Mouse (Mus musculus) myocyte (in vitro differentiated cells): ENCODE results near the gene Rnf181.

Experiments
- E2F4 ChIP-seq: IDR thresholded peaks from one replicate; pipeline ENCODE4 v1.6.1; 2011; ENCODE audit warnings: mild to moderate bottlenecking, control low read depth, moderate library complexity; ENCODE audit not compliant: insufficient read depth
- MAX ChIP-seq: IDR thresholded peaks from one replicate; pipeline ENCODE4 v1.6.1; 2011; ENCODE audit warnings: low read depth, mild to moderate bottlenecking, control low read depth
- MYOD1 ChIP-seq, 3 experiments: IDR thresholded peaks; one replicate each; pipeline ENCODE4 v1.6.1; 2011; ENCODE audit warnings: control low read depth in 2 of 3, low read depth in 2 of 3, mild to moderate bottlenecking in 2 of 3, moderate library complexity in 1 of 3; ENCODE audit not compliant: insufficient read length in 2 of 3, control insufficient read depth in 1 of 3
- MYOG ChIP-seq, 3 experiments: IDR thresholded peaks; one replicate each; pipeline ENCODE4 v1.6.1; 2011; ENCODE audit warnings: control low read depth in 2 of 3, low read depth in 2 of 3, mild to moderate bottlenecking in 2 of 3; ENCODE audit not compliant: insufficient read length in 2 of 3, control insufficient read depth in 1 of 3, insufficient read depth in 1 of 3
- POLR2A ChIP-seq: IDR thresholded peaks from one replicate; pipeline ENCODE4 v1.6.1; 2011; ENCODE audit warnings: low read depth, mild to moderate bottlenecking, control low read depth, moderate library complexity; ENCODE audit not compliant: insufficient read length
- POLR2AphosphoS2 ChIP-seq: IDR thresholded peaks from one replicate; pipeline ENCODE4 v1.6.1; 2011; ENCODE audit warnings: low read depth, control low read depth; ENCODE audit not compliant: insufficient read length
- REST ChIP-seq: IDR thresholded peaks from one replicate; pipeline ENCODE4 v1.6.1; 2011; ENCODE audit warnings: mild to moderate bottlenecking, control low read depth, moderate library complexity; ENCODE audit not compliant: insufficient read depth, insufficient read length
- TCF12 ChIP-seq: IDR thresholded peaks from one replicate; pipeline ENCODE4 v1.6.1; 2011; ENCODE audit warnings: mild to moderate bottlenecking, control low read depth; ENCODE audit not compliant: poor library complexity, insufficient read depth, severe bottlenecking
- USF1 ChIP-seq: IDR thresholded peaks from one replicate; pipeline ENCODE4 v1.6.1; 2011; ENCODE audit warnings: low read depth, mild to moderate bottlenecking, control low read depth, moderate library complexity

- no peak for TF ChIP-seq POLR2A
- no peak for TF ChIP-seq REST
- TF ChIP-seq MYOD1 (IDR thresholded peaks at IDR 0.05; ENCODE audit: control insufficient read depth in 1 of 3, insufficient read length in 2 of 3, low read depth in 2 of 3), result no peak
- no peak for TF ChIP-seq TCF12
- no peak for TF ChIP-seq USF1
- no peak for TF ChIP-seq POLR2AphosphoS2
- no peak for TF ChIP-seq MAX
- TF ChIP-seq E2F4, result no peak
- no peak for TF ChIP-seq MYOG (IDR thresholded peaks at IDR 0.05; ENCODE audit: control insufficient read depth in 1 of 3, insufficient read depth in 1 of 3, insufficient read length in 2 of 3, low read depth in 2 of 3)
Measured at GRCm38 (mm10) chr6:72390795-72391521, 24.2 kb upstream of the Rnf181 start.
